Mouse (Mus musculus) ES-E14 (cell line): ENCODE results near the gene Lrrc61. TPM values are rescaled to one million over a fixed set of nuclear protein-coding genes. Genes with fewer than 3 reads are reported as not detected.

Experiments
- DNase-seq: peaks from one replicate; pipeline ENCODE4 v3.0.0-alpha.2; 2013; ENCODE audit warnings: low read depth, low spot score
- H3K27ac ChIP-seq: 2 replicates; pipeline ENCODE4 v1.5.1; 2012; ENCODE audit warnings: low read depth, mild to moderate bottlenecking, low read length, moderate library complexity, mixed read lengths; ENCODE audit not compliant: poor library complexity, insufficient read depth, severe bottlenecking
- H3K36me3 ChIP-seq: 2 replicates; pipeline ENCODE4 v1.6.1; 2012; ENCODE audit warnings: mild to moderate bottlenecking, low read length, moderate library complexity, mixed read lengths; ENCODE audit not compliant: control insufficient read depth, poor library complexity, insufficient read depth, severe bottlenecking
- H3K4me1 ChIP-seq, 2 experiments: fragments of 150-350 bp in 1 of 2; sonication (generic) in 1 of 2; 2 replicates each; pipeline ENCODE4 v1.6.1; 2012; ENCODE audit warnings: low read length in 2 of 2, mild to moderate bottlenecking in 1 of 2, mixed read lengths in 1 of 2; ENCODE audit not compliant: control insufficient read depth in 2 of 2, insufficient read depth in 2 of 2, poor library complexity in 1 of 2
- H3K4me3 ChIP-seq, 2 experiments: fragments of 150-350 bp in 1 of 2; sonication (generic) in 1 of 2; 2 replicates each; pipeline ENCODE4 v1.5.1; 2012; ENCODE audit warnings: low read length in 2 of 2, low read depth in 1 of 2, mild to moderate bottlenecking in 1 of 2, mixed read lengths in 1 of 2; ENCODE audit not compliant: insufficient read depth in 1 of 2, poor library complexity in 1 of 2, severe bottlenecking in 1 of 2
- H3K9ac ChIP-seq: 2 replicates; pipeline ENCODE4 v1.6.1; 2012; ENCODE audit warnings: low read depth, mild to moderate bottlenecking, low read length, mixed read lengths; ENCODE audit not compliant: poor library complexity, insufficient read depth, severe bottlenecking
- H3K9me3 ChIP-seq: fragments of 150-350 bp; sonication (generic); 2 replicates; pipeline ENCODE4 v1.6.1; 2012; ENCODE audit warnings: low read depth, mild to moderate bottlenecking, low read length; ENCODE audit not compliant: control insufficient read depth, insufficient read depth
- CHD2 ChIP-seq: IDR thresholded peaks from 2 replicates; pipeline ENCODE4 v1.6.1; 2014; ENCODE audit warnings: mild to moderate bottlenecking, low read depth, low read length, inconsistent platforms
- HCFC1 ChIP-seq: IDR thresholded peaks from 2 replicates; pipeline ENCODE4 v1.6.1; 2012; ENCODE audit warnings: low read length, inconsistent platforms, borderline replicate concordance; ENCODE audit not compliant: insufficient read depth
- MAFK ChIP-seq: IDR thresholded peaks from 2 replicates; pipeline ENCODE4 v1.6.1; 2014; ENCODE audit warnings: mild to moderate bottlenecking, low read depth, low read length, inconsistent platforms; ENCODE audit not compliant: insufficient read depth
- ZC3H11A ChIP-seq: IDR thresholded peaks from 2 replicates; pipeline ENCODE4 v1.6.1; 2012; ENCODE audit warnings: low read depth, mild to moderate bottlenecking, inconsistent platforms, low read length, borderline replicate concordance
- ZNF384 ChIP-seq: IDR thresholded peaks from 2 replicates; pipeline ENCODE4 v1.6.1; 2012; ENCODE audit warnings: low read depth, low read length, inconsistent platforms
- in situ Hi-C, 2 experiments: fragments of 600-800 bp; cut with MboI; formaldehyde crosslinking; loops; one replicate each; pipeline ENCODE4 v1.15.1; 2025; ENCODE audit warnings: low sequenced_read_pairs in 2 of 2, inconsistent platforms in 1 of 2; ENCODE audit not compliant: unreplicated experiment in 2 of 2
- total RNA-seq: library from RNA; depleted of rRNA; stranded (reverse); fragments of 300-350 nt; gene quantifications from 2 replicates; pipeline ENCODE4 v1.2.3, GENCODE M21; 2012

Gene Lrrc61
- total RNA-seq, 1 experiment, result 2.0 TPM

DNA sequence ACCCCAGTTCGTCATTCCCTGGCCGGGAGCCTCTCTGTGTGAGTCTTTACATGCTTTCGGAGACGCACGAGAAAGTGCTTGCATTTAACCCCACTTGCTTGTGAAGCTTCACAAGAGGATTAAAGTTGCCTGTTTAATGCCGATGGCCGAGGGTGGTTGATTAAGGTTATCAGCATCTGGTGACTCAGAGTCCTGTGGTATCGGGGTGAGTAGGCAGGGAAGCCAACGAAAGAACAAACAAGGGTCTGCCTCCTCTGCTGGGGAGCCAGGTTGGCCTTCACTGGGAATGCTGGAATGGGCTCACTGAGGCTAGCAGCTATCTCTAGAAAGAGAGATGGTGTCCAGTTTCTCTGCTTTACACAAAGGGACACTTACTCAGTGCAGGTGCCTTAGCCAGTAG is 26.7 kb upstream of the Lrrc61 start:
- no peak for DNase-seq

GRCm38 (mm10) chr6:48529261-48529660 is 25.3 kb upstream of the Lrrc61 start:
- Histone ChIP-seq H3K4me1 (peaks cover 0 to 2% of the 10 kb centered on the region in 2 experiments; a peak in 1 of 4 replicates), H3K9me3 (no peaks in the 10 kb centered on the region), H3K4me3 (no peak overlapping the region), H3K9ac (no peak overlapping the region), H3K36me3 (peaks cover 10% of the 10 kb centered on the region; the same call in 1 of the 2 replicates), H3K27ac (no peak overlapping the region)
- no peak for TF ChIP-seq ZC3H11A
- TF ChIP-seq MAFK, result no peak
- TF ChIP-seq HCFC1, result no peak
- no peak for TF ChIP-seq CHD2
- no peak for TF ChIP-seq ZNF384
- in situ Hi-C loops, result no loop called here
- DNase-seq, result no peak

More for the DNA sequence above, 26.7 kb upstream of the Lrrc61 start:
- no peak overlapping the region for H3K9ac ChIP-seq
- H3K4me3 ChIP-seq, result no peak overlapping the region
- H3K27ac ChIP-seq, result no peak overlapping the region
- peaks cover 0 to 2% of the 10 kb centered on the region in 2 experiments; a peak in 1 of 4 replicates for H3K4me1 ChIP-seq
- TF ChIP-seq HCFC1 (no peak), ZC3H11A (no peak), CHD2 (no peak), ZNF384 (no peak), MAFK (no peak)
- in situ Hi-C loops, result no loop called here
- no peaks in the 10 kb centered on the region for H3K9me3 ChIP-seq
- H3K36me3 ChIP-seq, result peaks cover 10% of the 10 kb centered on the region; the same call in 1 of the 2 replicates

- DNase-seq, result no peak
- Histone ChIP-seq H3K4me3 (no peak overlapping the region), H3K36me3 (peaks cover 10% of the 10 kb centered on the region; the same call in 1 of the 2 replicates), H3K27ac (no peak overlapping the region), H3K4me1 (peaks cover 0 to 2% of the 10 kb centered on the region in 2 experiments; a peak in 1 of 4 replicates), H3K9ac (no peak overlapping the region), H3K9me3 (no peaks in the 10 kb centered on the region)
- in situ Hi-C loops, result no loop called here
- no peak for TF ChIP-seq HCFC1
- TF ChIP-seq ZC3H11A, result no peak
- TF ChIP-seq MAFK, result no peak
- no peak for TF ChIP-seq CHD2
- TF ChIP-seq ZNF384, result no peak
Measured at GRCm38 (mm10) chr6:48529871-48530440, 24.6 kb upstream of the Lrrc61 start.

DNA sequence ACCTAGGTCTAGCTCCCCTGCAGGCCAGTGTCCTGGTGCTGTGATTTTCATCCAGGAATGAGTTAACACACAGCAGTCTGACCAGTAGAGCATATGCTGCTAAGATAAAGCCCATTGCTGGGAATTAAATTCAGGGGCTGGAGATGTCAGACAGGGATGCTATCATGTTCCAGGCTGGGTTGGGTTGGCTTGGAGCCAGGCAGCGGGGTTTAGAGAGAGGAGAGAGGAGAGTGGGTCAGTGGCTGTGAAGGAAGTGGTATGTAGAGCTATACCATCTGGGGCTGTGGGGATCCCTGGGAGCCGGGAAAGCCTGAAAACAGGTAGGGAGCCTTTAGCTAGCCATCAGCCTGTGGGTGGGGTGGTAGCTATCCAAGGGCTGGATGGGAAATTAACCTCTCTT is 23.7 kb upstream of the Lrrc61 start:
- TF ChIP-seq CHD2 (no peak), HCFC1 (no peak), ZNF384 (no peak), MAFK (no peak), ZC3H11A (no peak)
- Histone ChIP-seq H3K36me3 (peaks cover 10% of the 10 kb centered on the region; the same call in 1 of the 2 replicates), H3K27ac (no peak overlapping the region), H3K4me3 (no peak overlapping the region), H3K4me1 (peaks cover 0 to 2% of the 10 kb centered on the region in 2 experiments; a peak in 1 of 4 replicates), H3K9me3 (no peaks in the 10 kb centered on the region), H3K9ac (no peak overlapping the region)
- in situ Hi-C loops, result no loop called here
- no peak for DNase-seq
